Mouse (Mus musculus): ENCODE results near the gene Rcl1. TPM values are rescaled to one million over a fixed set of nuclear protein-coding genes. Genes with fewer than 3 reads are reported as not detected.
A peak's percentile ranks its signal among the peaks of the same experiment; 100 is the strongest.

Gene Rcl1
- polyA plus RNA-seq (2014; fragmentation: Nextera tagmentation; extraction: Ambion mirVana), result 44.8 and 52.9 TPM in 2 replicates

GRCm38 (mm10) chr19:29100874-29101542 is at the start of gene Rcl1:
Rcl1 (plus strand) TSS chr19:29101375.
- Histone ChIP-seq H3K4me1 (ENCODE audit: control insufficient read depth, insufficient read depth, low read length) (peaks cover 12% of the 10 kb centered on the region), H3K36me3 (ENCODE audit: control insufficient read depth, insufficient read depth, low read length) (no peaks in the 10 kb centered on the region), H3K27ac (replicated peaks; ENCODE audit: low read depth, low read length) (peak within 1 kb of the TSS; percentile 79), H3K27me3 (replicated peaks; ENCODE audit: control insufficient read depth, insufficient read depth, low read length) (no peaks in the 10 kb centered on the region), H3K4me2 (ENCODE audit: low read depth, low read length) (peak within 1 kb of the TSS; percentile 85), H3K9ac (ENCODE audit: low read depth, low read length) (peak within 1 kb of the TSS; percentile 78), H3K9me3 (ENCODE audit: control insufficient read depth, low read length) (no peaks in the 10 kb centered on the region), H3K4me3 (ENCODE audit: low read depth, low read length) (peak within 1 kb of the TSS; percentile 97)
- WGBS, result 0% methylated on average over 27 of the region's 58 CpGs
- peak; percentile 99 for DNase-seq (ENCODE audit: low spot score)
- ATAC-seq (ENCODE audit: low read depth), result peak; percentile 100

DNA sequence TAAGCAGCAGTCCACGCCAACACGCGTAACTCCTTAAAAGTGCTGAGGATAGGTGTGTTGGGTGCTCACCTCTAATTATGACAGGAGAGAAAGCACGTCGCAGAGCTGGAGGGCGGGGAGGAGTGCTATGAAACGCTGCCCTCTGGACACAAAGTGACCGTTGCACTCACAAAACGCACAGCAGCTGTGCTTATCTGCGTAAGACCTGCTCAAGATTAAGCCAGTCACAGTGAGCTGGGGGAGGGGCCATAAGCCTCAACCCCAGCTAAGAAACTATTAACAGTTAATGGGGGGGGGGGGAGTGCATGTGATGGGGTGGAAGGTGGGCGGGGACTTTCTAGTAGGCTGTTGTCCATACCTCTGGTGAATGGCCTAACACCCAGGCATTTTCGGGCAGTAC is 48.4 kb upstream of the Rcl1 start:
- Histone ChIP-seq H3K4me2 (ENCODE audit: low read depth, low read length) (no peak overlapping the region), H3K4me1 (ENCODE audit: control insufficient read depth, insufficient read depth, low read length) (no peaks in the 10 kb centered on the region), H3K27ac (replicated peaks; ENCODE audit: low read depth, low read length) (no peak overlapping the region), H3K9me3 (ENCODE audit: control insufficient read depth, low read length) (no peaks in the 10 kb centered on the region), H3K4me3 (ENCODE audit: low read depth, low read length) (no peak overlapping the region), H3K9ac (ENCODE audit: low read depth, low read length) (no peak overlapping the region), H3K36me3 (ENCODE audit: control insufficient read depth, insufficient read depth, low read length) (no peaks in the 10 kb centered on the region), H3K27me3 (replicated peaks; ENCODE audit: control insufficient read depth, insufficient read depth, low read length) (no peaks in the 10 kb centered on the region)
- ATAC-seq (ENCODE audit: low read depth) (no peak), DNase-seq (ENCODE audit: low spot score) (no peak)
- 88% methylated on average over 12 of the region's 12 CpGs for WGBS

DNA sequence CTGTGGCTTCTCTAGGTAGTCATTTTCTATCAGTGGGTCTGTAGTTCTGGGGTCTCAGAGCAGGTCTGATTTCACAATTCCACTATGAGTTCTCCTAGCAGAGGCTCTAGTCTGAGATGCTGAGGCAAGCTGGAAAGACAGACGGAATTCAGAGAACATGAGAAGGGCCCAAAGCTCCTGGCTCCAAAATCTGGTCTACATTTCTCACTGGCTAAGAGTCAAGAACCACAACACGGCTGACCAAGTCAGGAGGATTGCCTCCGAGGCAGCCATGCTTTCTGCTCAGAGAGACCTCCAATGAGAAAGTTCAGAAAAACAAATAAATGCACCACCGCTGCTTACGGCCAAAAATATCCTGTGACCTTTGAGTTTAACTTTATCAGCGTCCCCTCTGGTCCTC is 46.6 kb upstream of the Rcl1 start:
- 58% methylated on average over 6 of the region's 6 CpGs for WGBS

DNA sequence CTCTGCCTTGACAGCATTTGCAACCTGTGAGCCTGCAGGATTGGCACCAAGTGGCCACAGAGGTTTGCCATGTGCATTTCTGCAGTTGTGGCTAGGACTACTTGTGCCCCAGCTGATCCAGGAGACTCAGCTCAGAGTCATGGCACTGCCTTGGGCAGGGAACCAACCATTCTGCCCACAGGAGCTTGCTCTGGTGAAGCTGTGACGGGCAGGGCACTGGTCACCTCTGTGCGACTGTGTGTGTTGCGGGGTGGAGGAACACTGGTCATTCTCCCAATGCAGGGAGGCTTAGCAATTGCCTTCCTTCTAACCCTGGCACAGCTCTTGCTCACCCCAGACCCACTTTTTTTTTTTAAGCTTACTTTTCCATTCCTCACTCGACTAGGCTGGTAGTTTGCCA is 45.7 kb upstream of the Rcl1 start:
- Histone ChIP-seq H3K4me2 (ENCODE audit: low read depth, low read length) (no peak overlapping the region), H3K27me3 (replicated peaks; ENCODE audit: control insufficient read depth, insufficient read depth, low read length) (no peaks in the 10 kb centered on the region), H3K4me1 (ENCODE audit: control insufficient read depth, insufficient read depth, low read length) (0 out of 2 replicates have a peak, but pooled peaks cover 2% of the 10 kb centered on the region), H3K9ac (ENCODE audit: low read depth, low read length) (no peak overlapping the region), H3K9me3 (ENCODE audit: control insufficient read depth, low read length) (no peaks in the 10 kb centered on the region), H3K4me3 (ENCODE audit: low read depth, low read length) (no peak overlapping the region), H3K27ac (replicated peaks; ENCODE audit: low read depth, low read length) (no peak overlapping the region), H3K36me3 (ENCODE audit: control insufficient read depth, insufficient read depth, low read length) (no peaks in the 10 kb centered on the region)
- 84% methylated on average over 4 of the region's 4 CpGs for WGBS
- ATAC-seq (ENCODE audit: low read depth), result no peak
- no peak for DNase-seq (ENCODE audit: low spot score)

More for the DNA sequence above, 46.6 kb upstream of the Rcl1 start:
- Histone ChIP-seq H3K27ac (replicated peaks; ENCODE audit: low read depth, low read length) (no peak overlapping the region; the same call in 1 of the 2 replicates), H3K4me3 (ENCODE audit: low read depth, low read length) (no peak overlapping the region), H3K36me3 (ENCODE audit: control insufficient read depth, insufficient read depth, low read length) (no peaks in the 10 kb centered on the region), H3K4me2 (ENCODE audit: low read depth, low read length) (no peak overlapping the region), H3K9ac (ENCODE audit: low read depth, low read length) (no peak overlapping the region), H3K27me3 (replicated peaks; ENCODE audit: control insufficient read depth, insufficient read depth, low read length) (no peaks in the 10 kb centered on the region), H3K9me3 (ENCODE audit: control insufficient read depth, low read length) (no peaks in the 10 kb centered on the region), H3K4me1 (ENCODE audit: control insufficient read depth, insufficient read depth, low read length) (no peaks in the 10 kb centered on the region)
- DNase-seq (ENCODE audit: low spot score) (no peak), ATAC-seq (ENCODE audit: low read depth) (no peak)

DNA sequence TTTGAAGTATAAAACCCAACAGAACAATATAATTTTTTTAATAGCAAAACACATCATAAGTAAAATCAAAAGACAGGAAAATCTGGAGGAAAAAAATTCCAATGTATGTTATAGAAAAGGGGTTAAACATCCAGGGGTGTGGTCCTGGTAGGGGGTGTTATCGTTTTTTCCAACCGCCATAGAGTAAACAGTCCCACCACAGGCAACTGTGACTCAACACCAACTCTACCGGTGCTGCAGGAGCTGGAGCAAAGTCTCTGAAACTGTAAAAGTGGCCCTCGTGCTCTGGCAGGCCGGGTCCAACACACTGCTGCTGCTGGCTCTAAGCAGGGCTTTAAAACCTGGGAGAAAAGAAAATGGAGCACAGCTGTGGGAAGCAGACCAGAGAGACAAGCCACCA is 42.4 kb upstream of the Rcl1 start:
- Histone ChIP-seq H3K27ac (replicated peaks; ENCODE audit: low read depth, low read length) (no peak overlapping the region), H3K27me3 (replicated peaks; ENCODE audit: control insufficient read depth, insufficient read depth, low read length) (no peaks in the 10 kb centered on the region), H3K4me3 (ENCODE audit: low read depth, low read length) (no peak overlapping the region), H3K9me3 (ENCODE audit: control insufficient read depth, low read length) (no peaks in the 10 kb centered on the region), H3K36me3 (ENCODE audit: control insufficient read depth, insufficient read depth, low read length) (no peaks in the 10 kb centered on the region), H3K4me1 (ENCODE audit: control insufficient read depth, insufficient read depth, low read length) (0 out of 2 replicates have a peak, but pooled peaks cover 2% of the 10 kb centered on the region), H3K4me2 (ENCODE audit: low read depth, low read length) (no peak overlapping the region), H3K9ac (ENCODE audit: low read depth, low read length) (no peak overlapping the region)
- DNase-seq (ENCODE audit: low spot score), result no peak
- ATAC-seq (ENCODE audit: low read depth), result no peak
- WGBS, result 91% methylated on average over 5 of the region's 5 CpGs

GRCm38 (mm10) chr19:29059688-29060087 is 41.5 kb upstream of the Rcl1 start:
- Histone ChIP-seq H3K27me3 (replicated peaks; ENCODE audit: control insufficient read depth, insufficient read depth, low read length) (no peaks in the 10 kb centered on the region), H3K4me3 (ENCODE audit: low read depth, low read length) (no peak overlapping the region), H3K4me1 (ENCODE audit: control insufficient read depth, insufficient read depth, low read length) (0 out of 2 replicates have a peak, but pooled peaks cover 2% of the 10 kb centered on the region), H3K4me2 (ENCODE audit: low read depth, low read length) (no peak overlapping the region), H3K36me3 (ENCODE audit: control insufficient read depth, insufficient read depth, low read length) (no peaks in the 10 kb centered on the region), H3K9me3 (ENCODE audit: control insufficient read depth, low read length) (no peaks in the 10 kb centered on the region), H3K27ac (replicated peaks; ENCODE audit: low read depth, low read length) (no peak overlapping the region), H3K9ac (ENCODE audit: low read depth, low read length) (no peak overlapping the region)
- 85% methylated on average over 2 of the region's 2 CpGs for WGBS
- no peak for DNase-seq (ENCODE audit: low spot score)
- no peak for ATAC-seq (ENCODE audit: low read depth)

DNA sequence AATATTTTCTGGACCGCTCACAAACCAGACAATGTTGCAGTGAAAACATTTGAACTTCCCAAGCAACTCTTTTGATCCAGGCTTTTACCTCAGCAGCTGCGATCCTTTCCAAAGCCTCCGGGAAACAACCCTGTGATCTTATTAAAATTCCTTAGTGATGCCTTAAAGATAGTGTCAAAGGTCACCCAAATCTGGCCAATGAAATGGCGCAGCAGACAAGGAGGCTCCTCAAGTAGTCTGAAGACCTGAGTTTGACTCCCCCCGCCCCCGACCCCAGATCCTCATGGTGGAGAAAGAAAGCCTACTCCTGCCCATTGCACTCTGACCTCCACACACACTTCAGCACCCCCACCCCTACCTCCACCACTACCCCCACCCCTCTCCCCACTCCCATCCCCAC is 40.9 kb upstream of the Rcl1 start:
- no peak for DNase-seq (ENCODE audit: low spot score)
- Histone ChIP-seq H3K36me3 (ENCODE audit: control insufficient read depth, insufficient read depth, low read length) (no peaks in the 10 kb centered on the region), H3K4me3 (ENCODE audit: low read depth, low read length) (no peak overlapping the region), H3K4me1 (ENCODE audit: control insufficient read depth, insufficient read depth, low read length) (0 out of 2 replicates have a peak, but pooled peaks cover 2% of the 10 kb centered on the region), H3K9me3 (ENCODE audit: control insufficient read depth, low read length) (no peaks in the 10 kb centered on the region), H3K9ac (ENCODE audit: low read depth, low read length) (no peak overlapping the region), H3K27me3 (replicated peaks; ENCODE audit: control insufficient read depth, insufficient read depth, low read length) (no peaks in the 10 kb centered on the region), H3K27ac (replicated peaks; ENCODE audit: low read depth, low read length) (no peak overlapping the region), H3K4me2 (ENCODE audit: low read depth, low read length) (no peak overlapping the region)
- 12% methylated on average over 5 of the region's 6 CpGs for WGBS
- ATAC-seq (ENCODE audit: low read depth), result no peak

DNA sequence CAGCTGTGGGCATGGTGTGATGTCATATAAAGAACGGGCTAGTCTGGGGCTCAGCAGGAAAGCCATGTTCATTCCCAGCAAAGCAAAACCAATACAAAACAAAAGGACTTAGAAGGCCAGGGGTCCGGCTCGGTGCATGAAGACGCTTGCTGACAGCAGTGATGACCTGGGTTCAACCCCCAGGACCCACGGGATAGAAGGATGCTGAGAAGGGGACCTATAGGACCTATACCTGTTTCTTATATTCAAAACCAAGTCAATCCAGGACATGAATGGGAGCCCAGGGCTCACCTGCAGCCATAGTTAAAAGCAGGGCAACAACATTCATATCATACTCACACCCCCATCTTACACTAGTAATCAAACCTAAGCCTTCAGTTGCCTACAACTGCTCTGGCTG is 38.2 kb upstream of the Rcl1 start:
- H3K4me2 ChIP-seq (ENCODE audit: low read depth, low read length), result no peak overlapping the region
- H3K9ac ChIP-seq (ENCODE audit: low read depth, low read length), result no peak overlapping the region
- H3K9me3 ChIP-seq (ENCODE audit: control insufficient read depth, low read length), result no peaks in the 10 kb centered on the region
- no peaks in the 10 kb centered on the region for H3K36me3 ChIP-seq (ENCODE audit: control insufficient read depth, insufficient read depth, low read length)
- DNase-seq (ENCODE audit: low spot score) (no peak), ATAC-seq (ENCODE audit: low read depth) (no peak)
- no peaks in the 10 kb centered on the region for H3K27me3 ChIP-seq (replicated peaks; ENCODE audit: control insufficient read depth, insufficient read depth, low read length)
- H3K4me3 ChIP-seq (ENCODE audit: low read depth, low read length), result no peak overlapping the region
- 76% methylated on average over 5 of the region's 5 CpGs for WGBS
- H3K4me1 ChIP-seq (ENCODE audit: control insufficient read depth, insufficient read depth, low read length), result peaks cover 10% of the 10 kb centered on the region; the same call in 1 of the 2 replicates
- no peak overlapping the region for H3K27ac ChIP-seq (replicated peaks; ENCODE audit: low read depth, low read length)

Data from embryonic facial prominence, embryonic 14.5 days (tissue).